Mouse (Mus musculus): ENCODE data around the gene BC051142.

BC051142 gene

GRCm38 (mm10) chr17:34398711-34399393 is at the start of gene BC051142:
TSS of gene BC051142 (plus strand) at chr17:34398820.
- 29% methylated on average over 34 of the region's 34 CpGs for WGBS

- WGBS = 3% methylated on average over 4 of the region's 4 CpGs
Observed at GRCm38 (mm10) chr17:34349429-34349828, 49.2 kb upstream of the BC051142 start.

GRCm38 (mm10) chr17:34354539-34354938 is 44.1 kb upstream of the BC051142 start, which contains the start of gene Btnl2:
TSS of gene Btnl2 (plus strand) at chr17:34354822.
- WGBS = 93% methylated on average over 5 of the region's 5 CpGs

- WGBS = 84% methylated on average over 1 of the region's 1 CpGs
Observed at GRCm38 (mm10) chr17:34354940-34355339, 43.7 kb upstream of the BC051142 start.

GRCm38 (mm10) chr17:34362954-34363546 is 35.6 kb upstream of the BC051142 start:
- WGBS = 84% methylated on average over 15 of the region's 15 CpGs

GRCm38 (mm10) chr17:34363676-34364310 is 34.8 kb upstream of the BC051142 start:
- WGBS = 83% methylated on average over 3 of the region's 3 CpGs

- 75% methylated on average over 10 of the region's 10 CpGs for WGBS
Observed at GRCm38 (mm10) chr17:34365031-34365430, 33.6 kb upstream of the BC051142 start.

- 85% methylated on average over 4 of the region's 4 CpGs for whole genome bisulfite sequencing
Observed at GRCm38 (mm10) chr17:34370563-34370962, 28.1 kb upstream of the BC051142 start.

- WGBS = 91% methylated on average over 6 of the region's 6 CpGs
Observed at GRCm38 (mm10) chr17:34373055-34373709, 25.4 kb upstream of the BC051142 start.

- 80% methylated on average over 2 of the region's 2 CpGs for WGBS
Observed at GRCm38 (mm10) chr17:34376847-34377246, 21.8 kb upstream of the BC051142 start, which contains the start of gene Btnl1. TSS of gene Btnl1 (plus strand) at chr17:34377132.

- WGBS = 48% methylated on average over 6 of the region's 6 CpGs
Observed at GRCm38 (mm10) chr17:34377450-34378209, 21.0 kb upstream of the BC051142 start.

GRCm38 (mm10) chr17:34378716-34379115 is 19.9 kb upstream of the BC051142 start:
- whole genome bisulfite sequencing = 72% methylated on average over 2 of the region's 2 CpGs

- 86% methylated on average over 7 of the region's 7 CpGs for WGBS
Observed at GRCm38 (mm10) chr17:34379451-34379850, 19.2 kb upstream of the BC051142 start.

- 81% methylated on average over 11 of the region's 11 CpGs for WGBS
Observed at GRCm38 (mm10) chr17:34381876-34382275, 16.7 kb upstream of the BC051142 start.

- WGBS = 84% methylated on average over 7 of the region's 7 CpGs
Observed at GRCm38 (mm10) chr17:34383212-34383611, 15.4 kb upstream of the BC051142 start.

GRCm38 (mm10) chr17:34384699-34385098 is 13.9 kb upstream of the BC051142 start:
- WGBS = 37% methylated on average over 3 of the region's 3 CpGs

GRCm38 (mm10) chr17:34386656-34387055 is 12.0 kb upstream of the BC051142 start:
- 59% methylated on average over 2 of the region's 2 CpGs for WGBS

- WGBS = 37% methylated on average over 4 of the region's 4 CpGs
Observed at GRCm38 (mm10) chr17:34388513-34388912, 10.1 kb upstream of the BC051142 start.

- WGBS = 70% methylated on average over 7 of the region's 7 CpGs
Observed at GRCm38 (mm10) chr17:34391507-34391906, 7.1 kb upstream of the BC051142 start.

GRCm38 (mm10) chr17:34392321-34392720 is 6.3 kb upstream of the BC051142 start:
- 3% methylated on average over 24 of the region's 24 CpGs for WGBS

GRCm38 (mm10) chr17:34397357-34397756 is 1.3 kb upstream of the BC051142 start:
- WGBS = 70% methylated on average over 5 of the region's 5 CpGs

Measured in cerebral cortex, adult 2 months (tissue).